Mouse (Mus musculus) stomach, embryonic 14.5 days (tissue): ENCODE results near the gene Tspan11. TPM values are rescaled to one million over a fixed set of nuclear protein-coding genes. Genes with fewer than 3 reads are reported as not detected.

Source experiments
- ATAC-seq: fragments of 200-750 bp; cut with Nextera tagmentation; 2 replicates; pipeline ENCODE4 v1.8.0; 2017; ENCODE audit warnings: low read depth, moderate TSS enrichment; ENCODE audit not compliant: insufficient number of reproducible peaks, insufficient read depth, low FRiP score
- H3K27ac ChIP-seq: fragments of 300-500 bp; sonication (generic); 2 replicates; pipeline ENCODE4 v1.5.1; 2014; ENCODE audit warnings: mild to moderate bottlenecking, low read length, moderate library complexity, mixed read lengths
- H3K27me3 ChIP-seq: fragments of 300-500 bp; sonication (generic); 2 replicates; pipeline ENCODE4 v1.6.1; 2014; ENCODE audit warnings: low read length, control low read depth, mixed read lengths; ENCODE audit not compliant: control insufficient read depth, insufficient read depth
- H3K36me3 ChIP-seq: fragments of 300-500 bp; sonication (generic); 2 replicates; pipeline ENCODE4 v1.6.1; 2014; ENCODE audit warnings: mild to moderate bottlenecking, control low read depth, low read length, moderate library complexity, mixed read lengths; ENCODE audit not compliant: control insufficient read depth, insufficient read depth
- H3K4me1 ChIP-seq: fragments of 300-500 bp; sonication (generic); 2 replicates; pipeline ENCODE4 v1.6.1; 2014; ENCODE audit warnings: low read length, control low read depth, mixed read lengths; ENCODE audit not compliant: control insufficient read depth, insufficient read depth
- H3K4me2 ChIP-seq: fragments of 300-500 bp; sonication (generic); replicated peaks from 2 replicates; pipeline ENCODE4 v1.6.1; 2014; ENCODE audit warnings: low read depth, low read length, control low read depth
- H3K4me3 ChIP-seq: fragments of 300-500 bp; sonication (generic); 2 replicates; pipeline ENCODE4 v1.5.1; 2014; ENCODE audit warnings: low read depth, low read length, control low read depth
- H3K9ac ChIP-seq: fragments of 300-500 bp; sonication (generic); replicated peaks from 2 replicates; pipeline ENCODE4 v1.6.1; 2014; ENCODE audit warnings: low read depth, mild to moderate bottlenecking, control low read depth, low read length, moderate library complexity, mixed read lengths
- H3K9me3 ChIP-seq: fragments of 300-500 bp; sonication (generic); 2 replicates; pipeline ENCODE4 v1.6.1; 2016; ENCODE audit warnings: low read depth, low read length, control low read depth; ENCODE audit not compliant: control insufficient read depth
- WGBS: fragments of 180-500 bp; shearing (Covaris S2); extraction: QIAGEN DNeasy Blood & Tissue Kit; methylation state at CpG from one replicate; pipeline ENCODE4 v1.1.7; 2014; 5-methylcytosine and 5-hydroxymethylcytosine counted together
- polyA plus RNA-seq: library from polyadenylated mRNA; unstranded; fragments of >200 nt; fragmentation: Nextera tagmentation; extraction: Ambion mirVana; gene quantifications from 2 replicates; pipeline ENCODE4 v1.2.1, GENCODE M21; 2014

Tspan11 gene
- polyA plus RNA-seq, 1 experiment from 2014 or later = 3.1 TPM

DNA sequence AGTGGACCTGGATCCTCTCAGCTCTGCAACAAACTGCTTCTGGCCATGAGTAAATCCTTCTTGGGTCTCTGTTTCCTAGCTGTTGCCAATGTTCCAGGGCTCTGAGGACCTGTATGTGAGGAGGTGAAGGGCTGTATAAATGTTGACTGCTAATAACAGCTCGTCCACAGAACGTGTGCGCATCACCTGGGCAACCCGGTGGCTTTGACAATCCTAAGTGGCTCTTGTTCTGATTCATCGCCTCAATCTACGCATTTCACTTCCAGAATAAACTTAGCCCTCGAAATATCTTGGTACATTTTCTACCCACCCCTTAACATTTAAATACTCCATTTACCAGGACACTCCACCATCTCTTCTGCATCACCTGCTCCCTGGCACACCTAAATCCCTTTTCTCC lies 34.1 kb upstream of the Tspan11 start:
- Histone ChIP-seq H3K4me2 (no peak overlapping the region), H3K27ac (no peak overlapping the region), H3K9me3 (no peaks in the 10 kb centered on the region), H3K4me3 (no peak overlapping the region), H3K9ac (no peak overlapping the region), H3K27me3 (no peaks in the 10 kb centered on the region), H3K4me1 (peaks cover 3% of the 10 kb centered on the region; the same call in 1 of the 2 replicates), H3K36me3 (no peaks in the 10 kb centered on the region)
- WGBS = 91% methylated on average over 7 of the region's 7 CpGs
- no peak for ATAC-seq

DNA sequence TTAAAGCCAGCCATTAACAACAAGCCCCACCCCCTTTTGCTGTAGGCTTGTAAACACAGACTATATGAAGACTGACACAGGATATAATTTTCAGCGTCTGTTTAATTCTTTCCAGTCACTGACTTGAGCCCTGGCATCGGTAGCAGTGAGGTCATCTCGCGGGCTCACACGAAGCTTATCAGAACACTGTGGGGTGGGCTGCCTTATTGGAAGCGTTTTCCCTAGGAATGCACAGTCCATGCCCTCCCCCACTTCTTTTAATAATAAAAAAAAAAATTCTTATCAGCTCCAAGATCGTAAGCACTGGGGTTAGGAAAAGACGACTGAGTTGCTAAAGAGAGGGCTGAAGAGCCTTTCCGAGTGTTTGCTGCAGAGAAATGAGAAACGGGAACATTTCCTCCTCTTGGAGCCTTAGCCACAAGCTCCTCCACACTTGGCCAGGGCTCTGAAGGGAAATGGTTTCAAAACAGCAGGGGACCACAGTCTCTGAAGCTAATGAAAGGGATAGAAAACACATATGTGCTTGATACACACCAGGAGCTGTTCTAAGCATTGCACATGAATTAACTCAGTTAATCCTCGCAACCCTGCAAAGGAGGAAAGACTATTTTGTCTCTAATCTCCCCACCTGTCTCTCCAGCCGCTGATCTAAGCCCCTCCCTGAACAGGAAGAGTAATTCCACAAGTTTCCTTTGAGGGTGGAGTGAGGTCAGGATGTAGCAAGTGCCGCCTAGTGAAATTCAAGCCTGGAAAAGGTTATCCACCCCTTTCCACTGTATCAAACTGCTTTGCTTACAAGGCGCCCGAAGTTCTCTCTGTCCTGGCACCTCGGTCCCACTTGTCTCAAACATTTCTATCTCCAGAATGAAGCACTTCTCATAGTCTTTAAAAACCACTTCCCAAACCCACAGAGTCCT lies 33.4 kb upstream of the Tspan11 start:
- H3K4me3 ChIP-seq = no peak overlapping the region
- no peaks in the 10 kb centered on the region for H3K36me3 ChIP-seq
- peak overlapping the region; percentile 22; the same call in 1 of the 2 replicates for H3K4me2 ChIP-seq
- H3K27me3 ChIP-seq = no peaks in the 10 kb centered on the region
- no peak for ATAC-seq
- no peak overlapping the region for H3K27ac ChIP-seq
- peaks cover 3% of the 10 kb centered on the region; the same call in 1 of the 2 replicates for H3K4me1 ChIP-seq
- 19% methylated on average over 16 of the region's 16 CpGs for WGBS
- no peak overlapping the region for H3K9ac ChIP-seq
- no peaks in the 10 kb centered on the region for H3K9me3 ChIP-seq

DNA sequence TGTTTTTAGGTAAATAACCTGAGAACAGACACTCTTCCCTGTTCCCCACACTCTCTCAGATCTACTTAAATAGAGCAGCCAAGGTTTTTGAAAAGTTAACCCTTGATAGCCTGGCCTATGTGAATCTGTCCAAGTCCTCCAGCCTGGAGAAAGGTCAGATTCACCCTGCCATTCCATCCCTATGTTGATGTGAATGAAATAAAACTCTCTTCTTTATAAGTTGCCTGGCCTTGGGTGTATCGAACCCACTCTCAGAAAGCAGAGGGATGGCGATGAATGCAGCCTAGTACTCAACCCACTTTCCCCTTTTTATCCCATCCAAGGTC lies 32.7 kb upstream of the Tspan11 start:
- no peak for ATAC-seq

DNA sequence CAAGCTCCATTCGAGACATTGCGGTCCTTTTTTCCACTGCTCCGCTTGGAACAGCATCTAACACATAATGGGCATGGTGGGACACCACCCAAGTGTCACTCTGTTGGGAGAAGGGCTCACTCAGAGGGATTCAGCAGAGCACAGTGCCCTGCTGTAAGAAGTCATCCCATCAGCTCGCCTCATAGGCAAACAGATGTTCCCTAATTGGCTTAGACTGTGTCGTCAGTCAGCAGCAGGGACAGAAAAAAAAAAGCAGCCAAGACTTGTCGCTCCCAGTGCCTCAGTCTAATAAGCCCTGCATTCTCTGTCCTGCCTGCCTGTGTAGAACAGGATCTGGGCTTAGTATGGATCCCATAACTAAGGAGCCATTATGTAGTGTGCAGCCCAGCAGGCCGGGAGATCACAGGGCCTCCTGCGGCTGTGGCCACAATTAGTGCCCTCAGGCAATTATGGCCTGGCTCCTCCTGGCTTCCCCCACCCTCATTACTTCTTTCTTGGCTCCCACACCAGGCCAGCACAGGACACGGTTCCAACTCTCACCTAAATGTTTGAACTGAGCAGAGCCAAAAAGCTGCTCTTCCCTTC lies 31.6 kb upstream of the Tspan11 start:
- H3K9ac ChIP-seq = no peak overlapping the region
- ATAC-seq = no peak
- peaks cover 3% of the 10 kb centered on the region; the same call in 1 of the 2 replicates for H3K4me1 ChIP-seq
- no peak overlapping the region for H3K4me2 ChIP-seq
- H3K4me3 ChIP-seq = no peak overlapping the region
- H3K36me3 ChIP-seq = no peaks in the 10 kb centered on the region
- H3K27me3 ChIP-seq = no peaks in the 10 kb centered on the region
- H3K27ac ChIP-seq = no peak overlapping the region
- no peaks in the 10 kb centered on the region for H3K9me3 ChIP-seq
- WGBS = 56% methylated on average over 9 of the region's 9 CpGs

More for the DNA sequence above, 32.7 kb upstream of the Tspan11 start:
- Histone ChIP-seq H3K27ac (no peak overlapping the region), H3K36me3 (no peaks in the 10 kb centered on the region), H3K9ac (no peak overlapping the region), H3K4me2 (no peak overlapping the region), H3K4me3 (no peak overlapping the region), H3K9me3 (no peaks in the 10 kb centered on the region), H3K4me1 (peaks cover 3% of the 10 kb centered on the region; the same call in 1 of the 2 replicates), H3K27me3 (no peaks in the 10 kb centered on the region)
- 96% methylated on average over 2 of the region's 2 CpGs for WGBS

DNA sequence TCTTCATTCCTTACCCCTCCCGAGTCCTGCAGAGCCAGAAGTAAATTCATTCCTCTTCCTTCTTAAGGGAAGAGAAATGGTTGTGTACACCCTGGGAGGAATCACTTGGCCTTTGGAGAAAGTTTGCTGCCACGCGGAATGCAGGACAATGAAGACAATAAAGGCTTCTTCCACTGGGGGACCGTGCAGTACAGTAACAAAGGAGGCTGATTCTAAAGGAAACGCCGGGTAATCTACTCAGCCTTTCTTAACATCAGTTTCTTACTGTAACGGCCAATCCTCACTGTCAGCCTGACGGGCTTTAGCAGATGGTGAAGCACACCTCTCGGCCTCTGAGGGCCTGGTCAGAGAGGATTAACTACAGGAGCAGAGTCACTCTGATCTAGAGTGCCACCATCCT lies 25.4 kb upstream of the Tspan11 start:
- no peak for ATAC-seq
- Histone ChIP-seq H3K9ac (no peak overlapping the region), H3K36me3 (no peaks in the 10 kb centered on the region), H3K27me3 (no peaks in the 10 kb centered on the region), H3K4me1 (no peaks in the 10 kb centered on the region), H3K4me3 (no peak overlapping the region), H3K4me2 (no peak overlapping the region), H3K9me3 (no peaks in the 10 kb centered on the region), H3K27ac (no peak overlapping the region)
- WGBS = 76% methylated on average over 9 of the region's 9 CpGs

DNA sequence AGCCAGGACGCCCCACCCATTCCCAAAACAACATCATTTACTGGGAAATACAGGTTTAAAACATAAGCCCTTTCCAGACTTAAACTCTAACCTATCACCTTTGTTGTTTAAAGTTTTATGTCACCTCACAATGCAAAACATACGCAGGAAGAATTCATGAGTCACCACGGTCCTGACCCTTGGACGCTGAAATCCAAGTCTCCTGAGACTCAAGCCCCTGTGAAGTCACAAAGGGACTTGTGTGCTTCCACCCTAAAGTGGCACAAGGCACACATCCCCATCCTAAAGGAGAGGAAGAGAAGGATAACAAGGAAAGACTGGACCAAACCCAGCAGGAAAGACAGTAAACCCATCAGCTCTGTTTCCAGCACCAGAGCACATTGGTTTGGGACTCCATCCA lies 22.0 kb upstream of the Tspan11 start:
- no peaks in the 10 kb centered on the region for H3K4me1 ChIP-seq
- no peak overlapping the region for H3K27ac ChIP-seq
- ATAC-seq = no peak
- WGBS = 72% methylated on average over 4 of the region's 4 CpGs
- H3K36me3 ChIP-seq = no peaks in the 10 kb centered on the region
- H3K9ac ChIP-seq = no peak overlapping the region
- no peaks in the 10 kb centered on the region for H3K9me3 ChIP-seq
- H3K4me2 ChIP-seq = no peak overlapping the region
- H3K4me3 ChIP-seq = no peak overlapping the region
- no peaks in the 10 kb centered on the region for H3K27me3 ChIP-seq

DNA sequence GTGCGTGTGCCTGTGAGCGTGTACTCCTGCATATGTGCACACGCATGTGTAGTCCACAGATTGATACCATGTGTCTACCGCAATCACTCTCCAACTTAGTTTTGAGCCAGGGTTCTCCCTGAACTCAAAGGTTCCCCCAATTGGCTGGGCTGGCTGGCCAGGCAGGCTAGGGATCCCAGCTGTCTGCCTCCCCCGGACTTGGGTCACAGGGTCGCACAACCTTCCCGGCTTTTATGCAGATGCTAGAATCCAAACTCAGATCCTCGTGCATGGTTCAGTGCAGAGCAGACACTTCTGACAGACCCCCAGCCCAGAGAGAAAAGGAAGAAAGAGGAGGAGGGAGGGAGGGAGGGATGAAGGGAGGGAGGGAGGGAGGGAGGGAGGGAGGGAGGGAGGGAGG lies 18.8 kb upstream of the Tspan11 start:
- no peak overlapping the region for H3K27ac ChIP-seq
- H3K36me3 ChIP-seq = no peaks in the 10 kb centered on the region
- no peaks in the 10 kb centered on the region for H3K4me1 ChIP-seq
- no peak overlapping the region for H3K9ac ChIP-seq
- WGBS = 65% methylated on average over 8 of the region's 8 CpGs
- H3K9me3 ChIP-seq = no peaks in the 10 kb centered on the region
- H3K4me3 ChIP-seq = no peak overlapping the region
- ATAC-seq = no peak
- no peaks in the 10 kb centered on the region for H3K27me3 ChIP-seq
- H3K4me2 ChIP-seq = no peak overlapping the region

DNA sequence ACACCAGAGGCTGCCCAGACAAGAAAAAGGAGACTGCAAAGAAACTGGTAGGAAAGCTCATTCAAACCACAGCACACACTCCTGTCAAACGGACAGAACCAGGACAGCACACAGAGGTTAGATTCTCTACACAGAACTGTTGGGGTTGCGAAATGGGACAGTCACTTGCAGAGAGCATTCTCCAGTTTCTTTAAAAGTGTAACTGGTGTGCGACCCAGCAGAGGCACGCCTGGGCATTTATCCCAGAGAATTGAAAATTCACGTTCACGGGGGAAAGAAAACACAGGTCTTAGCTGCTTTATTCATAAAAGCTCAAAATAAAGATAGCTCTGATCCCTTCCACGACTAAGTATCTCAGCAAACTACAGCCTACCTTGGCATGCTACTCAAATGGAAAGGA lies 18.3 kb upstream of the Tspan11 start:
- Histone ChIP-seq H3K27me3 (no peaks in the 10 kb centered on the region), H3K4me1 (no peaks in the 10 kb centered on the region), H3K4me2 (no peak overlapping the region), H3K4me3 (no peak overlapping the region), H3K9me3 (no peaks in the 10 kb centered on the region), H3K36me3 (no peaks in the 10 kb centered on the region), H3K9ac (no peak overlapping the region), H3K27ac (no peak overlapping the region)
- ATAC-seq = no peak
- WGBS = 73% methylated on average over 7 of the region's 7 CpGs
